Mouse (Mus musculus): ENCODE results near the gene Eps8l1.

DNA sequence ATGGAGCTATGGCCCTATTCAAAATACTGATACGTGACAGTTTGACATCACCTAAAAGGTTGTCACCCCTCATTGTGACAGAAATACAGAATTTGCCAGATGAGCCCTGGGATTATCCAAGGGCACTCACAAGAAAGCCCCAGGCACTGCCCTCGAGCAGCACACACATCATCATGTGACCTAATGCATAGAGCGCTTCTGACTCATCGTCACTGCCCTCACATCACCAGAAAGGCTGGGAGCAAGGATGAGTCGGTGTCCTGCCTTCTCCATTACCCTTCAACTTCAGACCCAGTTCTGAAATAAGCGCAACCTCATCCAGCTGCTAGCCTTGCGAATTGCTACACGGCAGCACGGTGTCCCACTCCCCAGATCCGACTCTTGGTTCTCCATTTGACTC is 19.9 kb upstream of the Eps8l1 start:
- no peak for TF ChIP-seq CTCF (IDR thresholded peaks at IDR 0.05; ENCODE audit: control insufficient read depth, insufficient read depth, insufficient replicate concordance, low read depth, low read length)
- TF ChIP-seq POLR2A (IDR thresholded peaks at IDR 0.05; ENCODE audit: control insufficient read depth, low read depth, low read length), result no peak
